ENCODE assay signal across 8 mouse cellular contexts in the genomic region with DNA sequence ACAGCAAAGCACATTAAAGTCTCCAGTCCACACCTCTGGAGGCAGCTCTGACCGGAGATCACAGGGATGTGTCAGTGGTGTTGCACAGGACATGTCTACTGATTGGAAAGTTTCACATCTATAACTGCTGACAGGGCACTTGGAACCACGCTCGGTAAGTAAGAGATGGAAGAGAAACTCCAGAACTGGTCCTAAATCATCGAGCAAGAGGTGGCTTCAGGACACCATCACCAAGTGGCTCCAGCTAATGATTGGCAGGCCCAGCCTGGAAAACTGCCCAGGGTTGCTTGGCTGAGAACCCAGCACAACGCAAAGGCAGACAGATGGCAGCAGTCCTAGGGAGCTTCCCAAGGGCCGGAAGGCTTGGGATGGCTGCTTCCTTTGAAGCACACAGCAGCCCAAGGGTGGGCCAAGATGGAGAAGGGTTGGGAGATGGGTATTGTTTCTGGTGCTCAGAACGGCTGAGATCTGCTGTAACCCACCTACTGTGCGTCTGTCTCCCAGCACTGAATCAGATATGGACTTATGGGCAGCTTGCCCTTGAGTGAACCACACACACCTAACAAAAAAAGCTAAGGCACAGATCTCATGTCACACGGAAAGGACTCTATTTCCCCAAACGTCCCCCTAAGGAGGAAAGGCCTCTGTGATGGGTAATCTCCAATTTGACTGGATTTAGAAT.
DNase-seq lines count a peak whose midpoint lies in the region; ATAC-seq and TF ChIP-seq lines count a peak whose summit lies in the region.
"Had no signal": no experiment of that assay in that cellular context is flagged by ENCODE, and none has a peak within 500 bp of the region (broad histone marks: within the 10 kb centered on the region; RNA-seq: fewer than 3 reads in every experiment).

No protein-coding gene starts in this region.

- WGBS in stomach, postnatal 0 days = 54% methylated on average over 10 of the region's 10 CpGs

- no peak overlapping the region for H3K9ac ChIP-seq in stomach, postnatal 0 days (ENCODE audit: low read length)
- H3K9ac ChIP-seq: limb, embryonic 12.5 days had no signal

- 0 out of 2 replicates have a peak overlapping the region, but pooled peaks have one; percentile 19 for H3K4me3 ChIP-seq in gastrocnemius, adult 2 months
- no peak overlapping the region for H3K4me3 ChIP-seq in stomach, postnatal 0 days (ENCODE audit: low read depth, low read length)
- H3K4me3 ChIP-seq: limb, embryonic 12.5 days had no signal

- intact Hi-C loops in gastrocnemius, adult 2 months (cut with DNase I) = loop anchor here (2.0 kb wide), 2 partner anchors 19 to 29 kb away; no protein-coding TSS in a partner anchor
- intact Hi-C loops in left cerebral cortex, postnatal 4 days (cut with DNase I) = no loop called here

- no peak for TF ChIP-seq EP300 in stomach, postnatal 0 days (optimal IDR thresholded peaks at IDR 0.05)

- no peaks in the 10 kb centered on the region for H3K9me3 ChIP-seq in stomach, postnatal 0 days (ENCODE audit: control insufficient read depth, low read length)
- H3K9me3 ChIP-seq: limb, embryonic 12.5 days had no signal

- 0 out of 2 replicates have a peak overlapping the region, but pooled peaks have one; percentile 5 for H3K4me2 ChIP-seq in stomach, postnatal 0 days (replicated peaks; ENCODE audit: low read depth)
- H3K4me2 ChIP-seq: limb, embryonic 12.5 days had no signal

- no peaks in the 10 kb centered on the region for H3K27me3 ChIP-seq in stomach, postnatal 0 days (ENCODE audit: control insufficient read depth, insufficient read depth, low read length)
- H3K27me3 ChIP-seq: limb, embryonic 12.5 days had no signal

- peaks cover 6% of the 10 kb centered on the region; the same call in 1 of the 2 replicates for H3K4me1 ChIP-seq in stomach, postnatal 0 days (replicated peaks; ENCODE audit: control insufficient read depth, insufficient read depth)

- H3K36me3 ChIP-seq in stomach, postnatal 0 days (ENCODE audit: control insufficient read depth, insufficient read depth, low read length) = no peaks in the 10 kb centered on the region
- H3K36me3 ChIP-seq: limb, embryonic 12.5 days had no signal

- TF ChIP-seq POLR2A in brain, embryonic 14.5 days (IDR thresholded peaks at IDR 0.05; ENCODE audit: borderline replicate concordance, extremely low read depth, insufficient read depth, insufficient read length, poor library complexity, severe bottlenecking) = no peak

- peak overlapping the region; percentile 78 for H3K27ac ChIP-seq in gastrocnemius, adult 2 months
- H3K27ac ChIP-seq in stomach, postnatal 0 days (replicated peaks) = 0 out of 2 replicates have a peak overlapping the region, but pooled peaks have one; percentile 13
- H3K27ac ChIP-seq: limb, embryonic 12.5 days had no signal

- peak; percentile 87 to 96 for DNase-seq in adrenal gland, adult (ENCODE audit: inconsistent age in 2 of 2, low spot score in 1 of 2)
- DNase-seq in brain, embryonic 14.5 days (ENCODE audit: low read depth) = peak; percentile 89
- peak; percentile 94 for DNase-seq in gastrocnemius, adult 2 months
- DNase-seq in kidney, adult 9 months = peak; percentile 94
- DNase-seq in left cerebral cortex, postnatal 4 days = peak; percentile 96
- DNase-seq in stomach, postnatal 0 days (ENCODE audit: low spot score) = no peak
- no peak for DNase-seq in thymus, postnatal 25 days

- no peak for ATAC-seq in stomach, postnatal 0 days (ENCODE audit: low FRiP score, low TSS enrichment)

- TF ChIP-seq CTCF in brain, embryonic 14.5 days (IDR thresholded peaks at IDR 0.05; ENCODE audit: borderline replicate concordance, extremely low read depth, insufficient read depth, insufficient read length) = no peak
- TF ChIP-seq CTCF in gastrocnemius, adult 2 months (IDR thresholded peaks at IDR 0.05) = peak; percentile 43
- TF ChIP-seq CTCF in stomach, postnatal 0 days (IDR thresholded peaks at IDR 0.05; ENCODE audit: low read depth) = peak; percentile 45

Comparison
In these comparisons a context has a peak if more than half of its experiments do, and no peak if none do; other contexts are left out.
1. DNase-seq: peak in adrenal gland, adult (2 of 2), brain, embryonic 14.5 days (single experiment), gastrocnemius, adult 2 months (single experiment), kidney, adult 9 months (single experiment) and left cerebral cortex, postnatal 4 days (single experiment); none in stomach, postnatal 0 days (single experiment) and thymus, postnatal 25 days (single experiment).